Mouse (Mus musculus) CH12.LX (cell line): ENCODE data around the gene Mbl2.

Experiments
- CHD1 ChIP-seq: IDR thresholded peaks from 2 replicates; pipeline ENCODE4 v1.6.1; 2012; ENCODE audit warnings: low read depth, low read length, improper control_type of control experiment, inconsistent platforms
- CTCF ChIP-seq, 2 experiments: IDR thresholded peaks in 1 of 2; conservative IDR thresholded peaks in 1 of 2; 2 replicates each; pipeline ENCODE4 v1.5.1; 2011 to 2012; ENCODE audit warnings: low read depth in 2 of 2, low read length in 2 of 2, improper control_type of control experiment in 1 of 2, inconsistent platforms in 1 of 2, mild to moderate bottlenecking in 1 of 2, moderate library complexity in 1 of 2
- ELF1 ChIP-seq: IDR thresholded peaks from 2 replicates; pipeline ENCODE4 v1.6.1; 2014; ENCODE audit warnings: low read depth, mild to moderate bottlenecking, inconsistent platforms, low read length, improper control_type of control experiment
- EP300 ChIP-seq: IDR thresholded peaks from 2 replicates; pipeline ENCODE4 v1.6.1; 2011; ENCODE audit warnings: low read length, improper control_type of control experiment
- HCFC1 ChIP-seq: IDR thresholded peaks from 2 replicates; pipeline ENCODE4 v1.6.1; 2012; ENCODE audit warnings: low read depth, mild to moderate bottlenecking, inconsistent platforms, low read length, improper control_type of control experiment
- NRF1 ChIP-seq: IDR thresholded peaks from 2 replicates; pipeline ENCODE4 v1.6.1; 2014; ENCODE audit warnings: low read depth, mild to moderate bottlenecking, inconsistent platforms, low read length, improper control_type of control experiment, moderate library complexity
- POLR2A ChIP-seq: IDR thresholded peaks from 2 replicates; pipeline ENCODE4 v1.6.1; 2011; ENCODE audit warnings: low read depth, mild to moderate bottlenecking, improper control_type of control experiment, low read length
- POLR2AphosphoS2 ChIP-seq: IDR thresholded peaks from 2 replicates; pipeline ENCODE4 v1.6.1; 2011; ENCODE audit warnings: low read depth, low read length, improper control_type of control experiment
- RAD21 ChIP-seq: IDR thresholded peaks from 2 replicates; pipeline ENCODE4 v1.6.1; 2011; ENCODE audit warnings: low read depth, mild to moderate bottlenecking, low read length, improper control_type of control experiment, moderate library complexity
- USF1 ChIP-seq: IDR thresholded peaks from 2 replicates; pipeline ENCODE4 v1.6.1; 2014; ENCODE audit warnings: low read depth, mild to moderate bottlenecking, inconsistent platforms, low read length, improper control_type of control experiment
- ZC3H11A ChIP-seq: IDR thresholded peaks from 2 replicates; pipeline ENCODE4 v1.6.1; 2012; ENCODE audit warnings: low read depth, mild to moderate bottlenecking, inconsistent platforms, low read length, improper control_type of control experiment
- ZNF384 ChIP-seq: IDR thresholded peaks from 2 replicates; pipeline ENCODE4 v1.6.1; 2012; ENCODE audit warnings: low read depth, low read length, improper control_type of control experiment, inconsistent platforms

DNA sequence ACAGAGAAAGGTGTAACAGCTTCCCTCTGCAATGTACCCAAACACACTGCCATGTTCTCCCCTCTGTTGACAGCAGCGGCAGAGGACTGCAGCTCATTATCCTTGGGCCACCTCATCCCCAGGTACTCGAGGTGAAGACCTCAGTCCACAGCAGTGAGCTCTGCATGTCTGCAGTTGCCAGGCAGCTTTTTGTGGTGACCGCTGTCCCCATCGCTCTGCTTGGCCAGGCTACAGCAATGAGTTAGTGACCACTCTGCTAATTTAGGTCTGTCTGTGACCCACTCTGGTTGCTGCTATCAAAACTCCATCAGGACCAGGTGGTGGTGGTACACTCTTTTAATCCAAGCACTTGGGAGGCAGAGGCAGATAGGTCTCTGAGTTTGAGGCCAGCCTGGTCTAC, 16.6 kb upstream of the Mbl2 start:
- TF ChIP-seq ZNF384 (no peak), ELF1 (no peak), POLR2AphosphoS2 (no peak), USF1 (no peak), CTCF (conservative IDR thresholded peaks at IDR 0.05 in 1 of 2, IDR thresholded peaks at IDR 0.05 in 1 of 2; ENCODE audit: low read depth in 2 of 2, low read length in 2 of 2) (no peak), NRF1 (no peak), CHD1 (no peak), POLR2A (no peak), EP300 (no peak), HCFC1 (no peak), RAD21 (no peak), ZC3H11A (no peak)
